Mouse (Mus musculus): ENCODE measurements around the gene Tmem101. TPM values are rescaled to one million over a fixed set of nuclear protein-coding genes. Genes with fewer than 3 reads are reported as not detected.
A peak's percentile ranks its signal among the peaks of the same experiment; 100 is the strongest.

Tmem101 gene
- polyA plus RNA-seq, 1 experiment, result 13.0 TPM

DNA sequence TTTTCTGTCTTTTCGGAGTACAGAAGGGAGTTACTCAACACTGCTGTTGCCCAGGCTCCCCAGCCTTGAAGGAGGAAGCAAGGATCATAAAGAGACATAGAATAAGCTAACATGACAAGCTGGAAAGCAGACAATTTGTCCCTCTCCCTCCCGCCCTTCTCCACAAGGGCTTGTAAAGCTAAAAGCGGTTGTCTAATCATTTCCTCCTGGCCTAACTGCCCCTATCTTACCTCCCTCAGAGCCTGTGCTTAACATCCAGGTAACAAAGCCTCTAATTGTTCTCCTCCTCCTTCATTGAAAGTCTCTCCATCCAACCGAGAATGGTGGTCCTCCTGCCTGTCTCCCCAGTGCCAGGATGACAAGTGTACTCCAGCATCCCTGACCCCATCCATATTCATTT, 34.6 kb upstream of the Tmem101 start:
- Histone ChIP-seq H3K27ac (ENCODE audit: insufficient read depth, low read depth, low read length) (no peak overlapping the region), H3K27me3 (ENCODE audit: control insufficient read depth, insufficient read depth, low read length) (no peaks in the 10 kb centered on the region), H3K4me3 (ENCODE audit: low read depth, low read length) (no peak overlapping the region), H3K4me1 (ENCODE audit: control insufficient read depth, insufficient read depth, insufficient read length, low read length) (peaks cover 4% of the 10 kb centered on the region), H3K36me3 (ENCODE audit: control insufficient read depth, insufficient read depth, low read length) (peaks cover 13% of the 10 kb centered on the region)
- WGBS, result 28% methylated on average over 4 of the region's 4 CpGs
- TF ChIP-seq CTCF (IDR thresholded peaks at IDR 0.05; ENCODE audit: extremely low read depth, insufficient read length, insufficient replicate concordance, low read depth, low read length), result no peak
- no peak for TF ChIP-seq POLR2A (IDR thresholded peaks at IDR 0.05; ENCODE audit: low read depth, low read length)

DNA sequence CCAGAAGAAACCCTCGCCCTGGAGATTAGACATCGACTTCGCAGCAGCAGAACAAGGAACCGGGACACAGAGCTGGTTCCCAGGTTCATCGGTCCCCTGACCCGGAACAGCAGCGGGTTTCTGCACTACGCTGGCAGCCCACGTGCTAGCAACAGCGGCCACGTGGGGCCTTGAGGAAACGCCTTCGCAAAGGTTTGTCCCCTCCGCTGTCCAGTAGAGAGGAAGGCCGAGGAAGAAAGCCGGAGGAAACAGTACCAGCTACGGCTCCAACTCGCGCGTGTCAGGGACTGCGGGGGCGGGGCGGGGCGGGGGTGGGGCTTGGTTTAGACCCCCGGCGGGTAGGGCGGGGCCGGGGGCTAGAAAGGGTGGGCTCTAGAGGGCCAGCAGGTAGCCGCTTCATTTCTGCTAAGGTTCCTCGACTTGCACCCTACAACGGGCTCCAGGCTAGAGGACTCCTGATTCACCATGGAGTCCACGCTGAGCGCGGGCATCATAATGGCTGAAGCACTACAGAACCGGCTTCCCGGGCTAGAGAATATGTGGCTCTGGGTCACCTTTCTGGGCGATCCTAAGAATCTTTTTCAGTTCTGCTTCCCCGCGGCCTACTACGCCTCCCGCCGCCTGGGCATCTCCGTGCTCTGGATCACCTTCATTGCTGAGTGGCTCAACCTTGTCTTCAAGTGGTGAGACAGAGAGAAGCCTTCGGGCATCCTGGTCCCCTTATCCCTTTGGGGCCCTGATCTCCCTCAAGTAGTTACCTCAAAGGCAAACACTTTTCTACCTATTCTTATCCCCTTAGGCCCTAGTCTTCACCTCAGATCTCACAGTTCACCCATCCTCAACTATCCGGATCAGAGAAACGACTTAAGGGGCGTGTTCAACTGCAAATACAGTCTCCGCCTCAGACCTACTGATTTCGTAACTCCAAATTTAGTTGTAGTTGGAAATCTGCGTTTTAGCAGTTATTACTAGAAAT, 33.5 kb upstream of the Tmem101 start, which contains the start of gene G6pc3:
TSS of gene G6pc3 (plus strand) at position 160 of the 976 bp plus-strand sequence.
- under 1% methylated on average over 50 of the region's 50 CpGs for WGBS
- H3K27me3 ChIP-seq (ENCODE audit: control insufficient read depth, insufficient read depth, low read length), result no peaks in the 10 kb centered on the region

DNA sequence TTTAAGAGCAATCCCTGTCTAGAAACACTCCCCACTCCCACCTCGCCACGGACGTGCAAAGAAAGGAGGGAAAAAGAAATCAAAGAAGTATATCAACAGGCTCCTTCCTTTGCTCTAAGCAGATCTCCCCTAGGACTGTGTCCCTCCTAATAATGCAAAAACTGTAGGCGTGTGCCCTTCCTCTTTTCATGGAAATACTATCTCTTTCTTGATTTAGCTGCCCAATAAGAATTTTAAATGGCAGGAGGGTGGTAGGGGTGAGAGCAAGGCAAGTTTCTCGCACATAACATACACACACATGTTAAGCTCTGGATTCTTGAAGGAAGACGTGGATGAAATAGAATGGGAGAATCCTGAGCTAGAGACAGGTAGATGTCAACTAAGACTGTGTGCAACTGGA, 32.8 kb upstream of the Tmem101 start:
- 65% methylated on average over 6 of the region's 6 CpGs for WGBS
- Histone ChIP-seq H3K27ac (ENCODE audit: insufficient read depth, low read depth, low read length) (peak overlapping the region; percentile 48), H3K4me1 (ENCODE audit: control insufficient read depth, insufficient read depth, insufficient read length, low read length) (peaks cover 4% of the 10 kb centered on the region), H3K4me3 (ENCODE audit: low read depth, low read length) (0 out of 2 replicates have a peak overlapping the region, but pooled peaks have one; percentile 71), H3K27me3 (ENCODE audit: control insufficient read depth, insufficient read depth, low read length) (no peaks in the 10 kb centered on the region), H3K36me3 (ENCODE audit: control insufficient read depth, insufficient read depth, low read length) (peaks cover 4% of the 10 kb centered on the region)
- TF ChIP-seq POLR2A (IDR thresholded peaks at IDR 0.05; ENCODE audit: low read depth, low read length) (no peak), CTCF (IDR thresholded peaks at IDR 0.05; ENCODE audit: extremely low read depth, insufficient read length, insufficient replicate concordance, low read depth, low read length) (no peak)

More for the DNA sequence above, 33.5 kb upstream of the Tmem101 start, which contains the start of gene G6pc3:
- Histone ChIP-seq H3K36me3 (ENCODE audit: control insufficient read depth, insufficient read depth, low read length) (peaks cover 7% of the 10 kb centered on the region), H3K4me1 (ENCODE audit: control insufficient read depth, insufficient read depth, insufficient read length, low read length) (peaks cover 4% of the 10 kb centered on the region), H3K4me3 (ENCODE audit: low read depth, low read length) (peak within 1 kb of the TSS; percentile 71), H3K27ac (ENCODE audit: insufficient read depth, low read depth, low read length) (peak within 1 kb of the TSS; percentile 48)
- TF ChIP-seq POLR2A (IDR thresholded peaks at IDR 0.05; ENCODE audit: low read depth, low read length) (peak; percentile 32; the same call in 1 of the 2 replicates), CTCF (IDR thresholded peaks at IDR 0.05; ENCODE audit: extremely low read depth, insufficient read length, insufficient replicate concordance, low read depth, low read length) (no peak)

DNA sequence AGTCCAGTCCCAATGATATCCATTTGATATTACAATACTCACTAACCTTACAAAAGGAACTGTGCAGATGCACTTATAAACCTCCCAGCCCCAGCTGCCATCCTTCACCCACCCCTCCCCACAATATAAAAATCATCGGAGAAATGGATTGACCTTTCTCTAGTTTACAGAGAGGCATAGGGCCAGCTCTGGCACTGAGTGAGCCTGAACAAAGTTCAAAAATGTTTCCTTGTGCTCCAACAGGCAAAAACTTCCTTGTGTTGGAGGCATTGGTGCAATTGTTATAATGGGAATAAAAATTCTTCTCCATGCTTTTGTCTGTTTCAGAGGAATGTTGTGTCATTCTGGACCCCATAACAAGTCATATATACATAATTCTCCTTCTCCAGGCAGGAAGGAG, 30.0 kb upstream of the Tmem101 start:
- Histone ChIP-seq H3K36me3 (ENCODE audit: control insufficient read depth, insufficient read depth, low read length) (peaks cover 7% of the 10 kb centered on the region), H3K27me3 (ENCODE audit: control insufficient read depth, insufficient read depth, low read length) (no peaks in the 10 kb centered on the region), H3K4me1 (ENCODE audit: control insufficient read depth, insufficient read depth, insufficient read length, low read length) (peaks cover 6% of the 10 kb centered on the region), H3K27ac (ENCODE audit: insufficient read depth, low read depth, low read length) (peak overlapping the region; percentile 75), H3K4me3 (ENCODE audit: low read depth, low read length) (no peak overlapping the region)
- no peak for TF ChIP-seq POLR2A (IDR thresholded peaks at IDR 0.05; ENCODE audit: low read depth, low read length)
- no peak for TF ChIP-seq CTCF (IDR thresholded peaks at IDR 0.05; ENCODE audit: extremely low read depth, insufficient read length, insufficient replicate concordance, low read depth, low read length)
- WGBS, result 8% methylated on average over 1 of the region's 1 CpGs

DNA sequence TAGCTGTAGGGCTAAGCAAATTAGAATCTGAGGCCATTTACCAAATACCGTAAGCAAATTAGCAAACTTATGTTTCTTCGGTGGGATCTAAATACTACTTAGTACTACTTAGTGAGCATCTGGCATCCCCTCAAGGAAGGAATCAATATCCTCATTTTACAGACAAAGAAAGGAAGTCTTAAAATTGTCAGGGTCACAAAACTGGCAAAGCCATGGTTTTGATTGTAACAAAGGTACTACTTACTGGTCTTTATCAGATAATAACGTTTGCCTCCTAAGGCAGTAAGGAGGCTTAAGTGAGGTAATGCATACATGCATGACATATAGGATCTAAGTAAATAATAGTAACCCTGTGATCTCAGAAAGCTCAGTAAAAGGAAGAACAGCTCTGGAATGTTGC, 29.5 kb upstream of the Tmem101 start:
- H3K4me3 ChIP-seq (ENCODE audit: low read depth, low read length), result no peak overlapping the region
- WGBS, result 22% methylated on average over 3 of the region's 3 CpGs
- no peak for TF ChIP-seq POLR2A (IDR thresholded peaks at IDR 0.05; ENCODE audit: low read depth, low read length)
- H3K4me1 ChIP-seq (ENCODE audit: control insufficient read depth, insufficient read depth, insufficient read length, low read length), result peaks cover 6% of the 10 kb centered on the region
- peaks cover 11% of the 10 kb centered on the region for H3K36me3 ChIP-seq (ENCODE audit: control insufficient read depth, insufficient read depth, low read length)
- no peaks in the 10 kb centered on the region for H3K27me3 ChIP-seq (ENCODE audit: control insufficient read depth, insufficient read depth, low read length)
- H3K27ac ChIP-seq (ENCODE audit: insufficient read depth, low read depth, low read length), result peak overlapping the region; percentile 85; the same call in 1 of the 2 replicates

DNA sequence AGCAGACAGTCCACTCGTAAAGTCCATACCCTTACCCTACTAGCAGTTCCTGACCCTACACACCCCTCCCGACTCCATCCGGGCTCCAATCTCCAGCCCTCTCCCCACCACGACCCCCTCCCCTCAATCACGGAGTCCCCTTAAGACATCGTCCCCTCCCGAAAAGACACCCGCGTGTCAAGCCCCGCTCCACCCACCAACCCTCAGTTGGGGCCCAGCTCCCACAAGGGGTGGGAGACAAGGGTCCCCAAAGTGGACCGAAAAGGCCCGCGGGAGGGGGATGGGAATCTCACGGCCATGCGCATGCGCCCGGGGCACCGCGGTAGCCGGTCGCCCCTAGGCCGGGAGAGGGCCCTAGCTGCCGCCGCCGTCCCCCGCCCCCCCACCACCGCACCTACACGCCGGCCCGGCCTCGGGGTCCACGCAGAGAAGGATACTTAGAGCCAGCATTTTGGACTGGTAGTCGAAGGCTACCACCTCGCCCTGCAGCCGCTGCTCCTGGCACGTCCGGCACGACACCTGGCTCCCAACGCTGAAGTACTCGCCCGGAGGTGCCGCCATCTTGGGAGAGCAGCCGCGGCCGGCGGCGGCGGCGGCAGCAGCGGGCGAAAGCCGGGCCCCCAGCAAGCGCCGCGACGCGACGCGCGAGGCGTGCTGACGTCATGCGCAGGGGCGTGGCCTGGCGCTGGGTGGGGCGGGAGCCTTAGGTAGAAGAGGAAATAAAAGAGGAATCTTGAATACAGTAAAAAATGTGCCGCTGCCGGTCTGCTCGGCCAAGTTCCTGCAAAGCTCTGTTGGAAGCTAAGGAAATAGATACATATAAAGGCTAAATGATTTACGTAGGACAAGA, 28.7 kb upstream of the Tmem101 start, which contains the start of gene Lsm12:
TSS of gene Lsm12 (minus strand) at position 651 of the 850 bp plus-strand sequence.
- Histone ChIP-seq H3K27ac (ENCODE audit: insufficient read depth, low read depth, low read length) (peak within 1 kb of the TSS; percentile 94), H3K36me3 (ENCODE audit: control insufficient read depth, insufficient read depth, low read length) (peaks cover 13% of the 10 kb centered on the region), H3K27me3 (ENCODE audit: control insufficient read depth, insufficient read depth, low read length) (no peaks in the 10 kb centered on the region), H3K4me1 (ENCODE audit: control insufficient read depth, insufficient read depth, insufficient read length, low read length) (peaks cover 6% of the 10 kb centered on the region), H3K4me3 (ENCODE audit: low read depth, low read length) (peak within 1 kb of the TSS; percentile 98)
- under 1% methylated on average over 68 of the region's 70 CpGs for WGBS
- TF ChIP-seq POLR2A (IDR thresholded peaks at IDR 0.05; ENCODE audit: low read depth, low read length) (peak; percentile 75), CTCF (IDR thresholded peaks at IDR 0.05; ENCODE audit: extremely low read depth, insufficient read length, insufficient replicate concordance, low read depth, low read length) (no peak)
